Mouse (Mus musculus): Measurements from ENCODE around the gene Snta1.
A peak's percentile ranks its signal among the peaks of the same experiment; 100 is the strongest.

The Snta1 gene

GRCm38 (mm10) chr2:154372151-154372829 lies 35.6 kb downstream of the Snta1 start:
- peak; percentile 89 for DNase-seq

GRCm38 (mm10) chr2:154367510-154367909 lies 40.4 kb downstream of the Snta1 start:
- DNase-seq: no peak

- peak; percentile 18 for DNase-seq
These were observed 53.9 kb downstream of the Snta1 start for GRCm38 (mm10) chr2:154354000-154354425.

- no peak for DNase-seq
These were observed 59.7 kb downstream of the Snta1 start for GRCm38 (mm10) chr2:154348152-154348551.

GRCm38 (mm10) chr2:154339356-154339755 lies 68.5 kb downstream of the Snta1 start:
- DNase-seq: no peak

GRCm38 (mm10) chr2:154338161-154338560 lies 69.7 kb downstream of the Snta1 start:
- DNase-seq: no peak

- DNase-seq: no peak
These were observed 72.3 kb downstream of the Snta1 start for GRCm38 (mm10) chr2:154335572-154335971.

GRCm38 (mm10) chr2:154326852-154327251 lies 81.0 kb downstream of the Snta1 start:
- peak; percentile 80 for DNase-seq
